Mouse (Mus musculus) embryonic fibroblast, embryonic 13.5 days (primary cell): ENCODE measurements around the gene Ablim1. TPM values are rescaled to one million over a fixed set of nuclear protein-coding genes. Genes with fewer than 3 reads are reported as not detected.

Experiments
- H3K27ac ChIP-seq: 2 replicates; pipeline ENCODE4 v1.5.1; 2012; ENCODE audit warnings: low read length, control low read depth, inconsistent platforms; ENCODE audit not compliant: insufficient read depth
- H3K4me1 ChIP-seq: 2 replicates; pipeline ENCODE4 v1.6.1; 2011; ENCODE audit warnings: low read length; ENCODE audit not compliant: control insufficient read depth, insufficient read depth
- H3K4me3 ChIP-seq: 2 replicates; pipeline ENCODE4 v1.5.1; 2011; ENCODE audit warnings: mild to moderate bottlenecking, control low read depth, low read length; ENCODE audit not compliant: insufficient read depth
- CTCF ChIP-seq: IDR thresholded peaks from 2 replicates; pipeline ENCODE4 v1.5.1; 2011; ENCODE audit warnings: mild to moderate bottlenecking, control low read depth, low read length, moderate library complexity, borderline replicate concordance; ENCODE audit not compliant: insufficient read depth
- POLR2A ChIP-seq: IDR thresholded peaks from 2 replicates; pipeline ENCODE4 v1.6.1; 2011; ENCODE audit warnings: low read depth, mild to moderate bottlenecking, control low read depth, low read length, moderate library complexity
- polyA plus RNA-seq: library from polyadenylated mRNA; stranded (reverse); fragments of >200 nt; gene quantifications from 2 replicates; pipeline ENCODE4 v1.2.4, GENCODE M21; 2011; ENCODE audit warnings: low read depth; ENCODE audit not compliant: missing spikeins, insufficient read length

Ablim1 gene
- polyA plus RNA-seq, 1 experiment, result 24.0 TPM

DNA sequence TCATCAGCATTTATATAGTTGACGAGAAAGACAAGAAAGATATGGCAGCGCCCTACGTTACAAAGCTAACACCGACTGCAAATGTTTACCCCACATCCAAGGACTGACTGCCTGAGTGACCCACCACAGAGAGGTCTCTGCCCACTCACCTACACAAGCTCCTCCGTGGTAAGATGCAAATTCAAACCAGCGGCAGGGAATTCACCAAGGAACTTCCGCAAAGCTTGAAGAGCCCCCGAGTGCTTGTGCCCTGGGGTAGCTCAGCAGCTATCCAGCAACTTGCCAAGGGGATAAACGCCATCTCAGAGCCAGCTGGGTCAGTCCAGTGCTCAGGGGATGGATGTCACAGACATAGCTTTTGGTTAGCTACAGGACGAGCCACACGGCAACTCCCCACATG is 95.0 kb downstream of the Ablim1 start:
- Histone ChIP-seq H3K4me3 (no peak overlapping the region), H3K27ac (no peak overlapping the region), H3K4me1 (peaks cover 6% of the 10 kb centered on the region; the same call in 1 of the 2 replicates)
- TF ChIP-seq CTCF (no peak), POLR2A (no peak)

DNA sequence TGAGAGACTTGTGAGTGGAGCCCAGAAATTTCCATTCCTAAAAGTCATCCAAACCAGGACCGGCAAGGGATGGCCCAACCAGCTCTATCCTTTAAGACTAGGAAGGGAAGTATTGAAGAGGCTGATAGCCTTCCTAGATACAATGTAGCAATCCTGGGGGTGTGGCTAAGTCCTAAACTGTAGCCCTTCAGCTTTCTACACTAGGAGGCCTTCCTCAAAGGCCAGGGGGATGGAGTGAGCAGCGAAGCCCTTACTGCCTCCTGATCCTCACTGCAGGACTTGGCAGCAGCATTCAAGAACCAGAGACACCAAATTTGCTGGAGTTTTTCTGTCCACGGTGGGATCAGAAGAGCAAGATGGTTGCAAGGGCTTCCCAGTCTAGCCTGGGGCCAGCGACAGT is 97.6 kb downstream of the Ablim1 start:
- Histone ChIP-seq H3K4me1 (peaks cover 6% of the 10 kb centered on the region; the same call in 1 of the 2 replicates), H3K27ac (no peak overlapping the region), H3K4me3 (no peak overlapping the region)
- TF ChIP-seq CTCF (no peak), POLR2A (no peak)

DNA sequence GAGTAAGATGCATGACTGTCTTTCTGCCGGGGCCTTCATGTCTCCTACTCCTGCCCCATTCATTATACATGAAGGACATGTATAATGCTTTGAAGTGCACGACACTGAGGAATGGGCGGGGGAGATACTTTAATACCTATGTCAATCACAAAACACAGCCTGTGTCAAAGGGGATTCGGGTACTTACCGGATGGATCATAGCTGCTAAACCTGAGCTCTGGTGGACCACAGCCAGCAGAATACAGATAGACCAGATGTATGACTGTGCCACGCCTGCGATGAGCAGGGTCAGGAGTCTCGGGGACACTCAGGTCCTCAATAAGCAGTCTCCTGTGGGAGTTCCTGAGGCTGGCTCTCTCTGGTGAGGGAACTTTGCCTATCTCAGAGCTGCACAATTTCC is 99.2 kb downstream of the Ablim1 start:
- Histone ChIP-seq H3K4me1 (no peaks in the 10 kb centered on the region), H3K4me3 (no peak overlapping the region), H3K27ac (no peak overlapping the region)
- TF ChIP-seq POLR2A (no peak), CTCF (no peak)

DNA sequence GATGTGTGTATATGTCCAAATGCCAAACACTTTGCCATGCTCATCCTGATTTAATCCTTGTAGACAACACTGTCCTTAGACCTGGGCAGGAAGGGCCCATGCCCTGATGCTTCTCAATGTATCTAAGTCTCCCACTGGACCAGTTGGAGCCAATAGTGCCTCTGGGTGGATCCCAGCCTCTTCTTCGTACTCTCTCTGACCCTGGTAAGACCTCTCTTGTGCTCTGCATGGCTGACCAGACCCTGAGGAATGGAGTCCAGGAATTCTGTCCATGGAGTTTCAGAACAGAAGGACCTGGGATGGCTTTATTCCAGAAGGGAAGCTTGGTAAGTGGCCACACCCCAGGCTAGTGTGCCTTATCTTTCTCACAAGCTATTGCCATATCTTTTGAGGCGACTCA is 102.3 kb downstream of the Ablim1 start:
- TF ChIP-seq POLR2A, result no peak
- TF ChIP-seq CTCF, result no peak
- Histone ChIP-seq H3K4me1 (no peaks in the 10 kb centered on the region), H3K27ac (no peak overlapping the region), H3K4me3 (no peak overlapping the region)

DNA sequence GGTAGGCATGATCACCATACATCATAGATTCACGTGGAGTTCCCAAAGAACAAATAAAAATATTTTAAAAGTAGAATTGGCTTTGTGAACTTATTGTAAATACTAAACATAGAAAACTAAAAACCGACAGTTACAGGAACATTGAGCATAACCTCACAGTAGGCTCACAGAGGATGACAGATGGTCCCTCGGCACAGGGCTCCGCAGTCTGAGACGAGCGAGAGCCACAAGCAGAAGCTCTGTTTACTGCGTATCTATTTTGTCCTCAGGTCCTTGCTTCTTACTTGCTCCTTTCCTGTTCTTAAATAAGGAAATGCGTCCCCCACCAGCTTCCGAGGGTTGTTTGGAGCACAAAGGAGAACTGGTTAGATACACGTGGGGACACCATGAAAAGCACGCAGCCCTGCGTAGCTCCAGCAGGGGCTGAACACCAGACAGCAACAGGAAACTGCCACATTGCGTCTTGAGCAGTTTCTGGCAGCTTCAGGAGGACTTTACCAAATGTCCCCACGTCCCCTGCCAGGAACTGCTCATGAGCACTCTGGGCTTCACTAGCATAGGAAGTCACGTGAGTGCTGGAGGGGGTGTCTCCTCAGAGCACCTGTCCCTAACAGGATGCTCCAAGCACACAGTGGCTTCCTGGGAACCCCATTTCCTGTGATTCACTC is 103.1 kb downstream of the Ablim1 start:
- TF ChIP-seq POLR2A (no peak), CTCF (no peak)
- Histone ChIP-seq H3K27ac (no peak overlapping the region), H3K4me3 (no peak overlapping the region), H3K4me1 (0 out of 2 replicates have a peak, but pooled peaks cover 2% of the 10 kb centered on the region)

DNA sequence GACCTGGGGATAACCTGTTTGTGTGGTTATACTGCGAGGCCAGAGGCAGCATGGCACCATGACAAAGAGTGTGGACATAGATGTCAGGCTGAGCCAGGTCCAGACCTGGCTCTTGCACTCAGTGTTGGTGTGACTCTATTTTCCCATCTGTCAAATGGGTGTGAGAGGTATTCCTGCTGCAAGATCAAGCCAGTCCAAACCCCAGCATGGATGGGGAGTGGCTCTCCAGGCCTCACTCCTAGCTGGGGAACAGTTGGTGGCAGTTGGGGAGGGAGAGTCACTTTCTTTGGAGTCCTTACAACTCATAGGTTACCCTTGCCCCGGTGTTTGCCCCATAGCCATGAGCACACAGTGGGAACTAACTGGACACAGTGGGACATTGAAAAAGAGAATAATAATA is 103.8 kb downstream of the Ablim1 start:
- H3K4me3 ChIP-seq, result no peak overlapping the region
- H3K27ac ChIP-seq, result no peak overlapping the region
- H3K4me1 ChIP-seq, result 0 out of 2 replicates have a peak, but pooled peaks cover 2% of the 10 kb centered on the region
- TF ChIP-seq CTCF (no peak), POLR2A (no peak)

DNA sequence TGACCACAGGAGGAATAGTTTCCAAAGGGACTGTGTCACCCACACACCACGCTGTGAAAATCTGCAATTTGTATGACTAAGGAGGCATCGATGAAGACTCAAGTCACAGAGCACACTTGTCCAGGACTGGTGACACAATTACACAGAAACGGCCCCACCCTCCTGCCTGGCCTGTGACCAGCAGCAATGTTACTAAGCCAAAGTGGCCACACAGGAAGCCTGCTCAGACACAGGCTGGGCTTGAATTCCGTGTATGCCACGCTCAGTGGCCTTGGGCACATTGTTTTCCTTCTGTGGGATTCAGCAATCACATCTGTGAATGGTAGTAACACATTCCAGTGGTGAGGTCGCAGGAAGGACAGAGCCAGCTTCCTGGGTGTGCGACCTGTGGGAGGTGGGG is 110.6 kb downstream of the Ablim1 start:
- no peak overlapping the region for H3K27ac ChIP-seq
- H3K4me1 ChIP-seq, result peaks cover 9% of the 10 kb centered on the region
- H3K4me3 ChIP-seq, result no peak overlapping the region
- no peak for TF ChIP-seq POLR2A
- TF ChIP-seq CTCF, result no peak

DNA sequence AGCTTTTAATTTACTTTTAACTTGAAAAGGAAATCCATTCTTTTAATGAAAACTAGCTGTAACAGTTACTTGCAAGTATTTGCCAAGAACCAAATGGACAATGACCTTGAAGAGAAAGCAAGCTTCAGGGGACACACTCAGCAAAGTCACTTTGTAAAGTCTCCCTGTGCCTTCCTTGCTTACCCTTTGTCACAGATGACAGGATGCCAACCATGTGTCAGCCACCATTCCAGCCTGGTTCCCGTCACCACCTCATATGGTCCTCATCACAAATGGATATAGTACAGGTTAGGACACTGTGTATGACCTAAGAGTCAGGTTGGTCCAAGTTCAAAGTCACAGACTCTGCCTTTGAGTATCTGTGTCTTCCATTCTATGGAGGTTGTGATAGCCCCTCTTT is 112.2 kb downstream of the Ablim1 start:
- no peak overlapping the region for H3K27ac ChIP-seq
- TF ChIP-seq CTCF (no peak), POLR2A (no peak)
- H3K4me1 ChIP-seq, result peaks cover 21% of the 10 kb centered on the region
- no peak overlapping the region for H3K4me3 ChIP-seq

DNA sequence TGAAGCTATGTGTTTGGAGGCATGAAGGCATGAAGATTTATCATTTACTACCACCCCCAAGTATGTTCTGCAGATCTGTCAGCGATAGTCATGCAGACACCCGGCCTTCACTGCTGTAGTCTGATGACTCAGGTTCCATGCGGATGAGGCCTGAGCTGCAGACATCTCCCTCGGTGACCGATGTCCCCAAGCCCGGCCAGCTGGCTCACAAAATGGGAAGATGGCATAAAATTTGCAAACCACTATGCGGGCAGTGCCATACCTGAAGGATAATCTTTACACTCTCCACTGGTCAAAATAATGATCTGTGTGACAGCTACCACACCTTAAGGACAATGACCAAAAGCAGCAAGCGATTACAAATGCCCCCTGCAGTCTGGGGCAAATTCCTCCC is 113.6 kb downstream of the Ablim1 start:
- Histone ChIP-seq H3K4me3 (no peak overlapping the region), H3K27ac (no peak overlapping the region), H3K4me1 (peaks cover 19% of the 10 kb centered on the region)
- TF ChIP-seq CTCF, result no peak
- no peak for TF ChIP-seq POLR2A

DNA sequence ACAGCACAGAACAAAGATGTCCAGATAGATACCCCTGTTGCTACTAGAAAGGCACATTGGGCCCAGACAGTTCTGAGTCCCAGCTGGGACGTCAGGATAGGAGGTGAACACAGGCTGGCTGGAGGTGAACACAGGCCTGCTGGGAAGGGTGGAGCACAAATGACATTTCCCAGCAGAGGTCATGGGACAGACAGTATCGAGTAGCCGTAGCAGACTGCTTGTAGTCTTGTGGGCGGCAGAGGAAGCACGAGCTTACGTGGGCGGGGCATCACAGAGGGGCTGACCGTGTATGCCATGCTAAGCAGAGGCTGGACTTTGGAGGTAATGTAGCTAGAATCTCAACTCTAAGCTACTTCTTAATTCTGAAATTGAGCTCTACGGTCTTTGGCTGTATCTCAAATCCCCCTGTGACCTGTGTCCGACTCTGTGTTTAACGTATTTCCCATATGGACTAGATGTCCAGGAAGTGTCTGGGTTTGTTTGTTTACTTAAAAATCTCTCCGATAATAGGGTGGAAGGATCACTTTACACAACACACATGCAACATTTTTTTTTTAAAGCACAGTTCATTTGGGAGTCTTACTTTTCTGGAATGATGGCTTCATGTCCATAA is 114.1 kb downstream of the Ablim1 start:
- H3K4me3 ChIP-seq, result no peak overlapping the region
- peaks cover 19% of the 10 kb centered on the region for H3K4me1 ChIP-seq
- TF ChIP-seq CTCF (no peak), POLR2A (no peak)
- H3K27ac ChIP-seq, result no peak overlapping the region
